Mouse (Mus musculus): ENCODE results near the gene Crabp2. TPM values are rescaled to one million over a fixed set of nuclear protein-coding genes. Genes with fewer than 3 reads are reported as not detected.

Gene Crabp2
- polyA plus RNA-seq, 1 experiment from 2014 or later = 19.4 TPM

GRCm38 (mm10) chr3:87919336-87920108 lies 28.9 kb upstream of the Crabp2 start, which contains the start of gene Mrpl24:
Gene Mrpl24, plus strand, starts transcription at chr3:87919506.
- WGBS = under 1% methylated on average over 30 of the region's 30 CpGs
- ATAC-seq = peak; percentile 94

GRCm38 (mm10) chr3:87920270-87920943 lies 28.1 kb upstream of the Crabp2 start:
- peaks cover 32% of the 10 kb centered on the region for H3K36me3 ChIP-seq (ENCODE audit: control insufficient read depth, insufficient read depth)
- WGBS = 68% methylated on average over 9 of the region's 9 CpGs

More at GRCm38 (mm10) chr3:87919336-87920108, 28.9 kb upstream of the Crabp2 start, which contains the start of gene Mrpl24:
- Histone ChIP-seq H3K4me3 (replicated peaks; ENCODE audit: low read length) (peak within 1 kb of the TSS; percentile 77), H3K27ac (ENCODE audit: low read length) (peak within 1 kb of the TSS; percentile 78), H3K9me3 (ENCODE audit: control insufficient read depth, low read length) (no peaks in the 10 kb centered on the region), H3K4me2 (ENCODE audit: low read length) (peak within 1 kb of the TSS; percentile 85), H3K36me3 (ENCODE audit: control insufficient read depth, insufficient read depth) (peaks cover 28% of the 10 kb centered on the region), H3K27me3 (replicated peaks; ENCODE audit: control insufficient read depth, insufficient read depth, low read length) (no peaks in the 10 kb centered on the region), H3K9ac (replicated peaks; ENCODE audit: low read depth, low read length) (peak within 1 kb of the TSS; percentile 70), H3K4me1 (replicated peaks; ENCODE audit: control insufficient read depth, insufficient read depth, low read length) (peaks cover 11% of the 10 kb centered on the region)

DNA sequence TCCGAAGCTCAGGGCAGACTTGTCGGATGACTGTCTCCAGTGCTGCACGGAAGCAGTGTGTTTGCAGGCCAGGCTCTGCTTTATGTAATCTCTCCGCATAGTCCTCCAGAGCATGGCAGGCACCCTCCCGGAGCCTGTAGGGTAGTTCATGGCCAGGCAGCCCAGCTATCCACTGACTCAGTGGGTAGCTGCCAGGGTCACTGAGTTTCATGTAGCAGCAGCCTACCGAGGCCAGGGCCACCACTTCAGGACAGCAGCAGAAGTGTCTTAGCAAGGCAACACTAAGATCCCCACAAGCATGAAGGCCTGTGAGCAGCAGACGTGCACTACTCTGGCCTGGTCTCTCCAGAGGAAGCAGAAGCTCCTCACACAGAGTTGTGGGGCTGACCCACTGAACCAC lies 23.5 kb upstream of the Crabp2 start:
- H3K36me3 ChIP-seq (ENCODE audit: control insufficient read depth, insufficient read depth) = peaks cover 26% of the 10 kb centered on the region
- no peak overlapping the region for H3K4me2 ChIP-seq (ENCODE audit: low read length)
- no peak overlapping the region for H3K27ac ChIP-seq (ENCODE audit: low read length)
- ATAC-seq = no peak
- no peak overlapping the region for H3K4me3 ChIP-seq (replicated peaks; ENCODE audit: low read length)
- H3K27me3 ChIP-seq (replicated peaks; ENCODE audit: control insufficient read depth, insufficient read depth, low read length) = no peaks in the 10 kb centered on the region
- peaks cover 18% of the 10 kb centered on the region for H3K4me1 ChIP-seq (replicated peaks; ENCODE audit: control insufficient read depth, insufficient read depth, low read length)
- H3K9me3 ChIP-seq (ENCODE audit: control insufficient read depth, low read length) = no peaks in the 10 kb centered on the region
- no peak overlapping the region for H3K9ac ChIP-seq (replicated peaks; ENCODE audit: low read depth, low read length)
- WGBS = 88% methylated on average over 7 of the region's 7 CpGs

More at GRCm38 (mm10) chr3:87920270-87920943, 28.1 kb upstream of the Crabp2 start:
- H3K4me3 ChIP-seq (replicated peaks; ENCODE audit: low read length) = peak overlapping the region; percentile 77
- peaks cover 11% of the 10 kb centered on the region for H3K4me1 ChIP-seq (replicated peaks; ENCODE audit: control insufficient read depth, insufficient read depth, low read length)
- H3K27me3 ChIP-seq (replicated peaks; ENCODE audit: control insufficient read depth, insufficient read depth, low read length) = no peaks in the 10 kb centered on the region
- no peaks in the 10 kb centered on the region for H3K9me3 ChIP-seq (ENCODE audit: control insufficient read depth, low read length)
- ATAC-seq = no peak
- H3K27ac ChIP-seq (ENCODE audit: low read length) = no peak overlapping the region
- peak overlapping the region; percentile 85 for H3K4me2 ChIP-seq (ENCODE audit: low read length)
- no peak overlapping the region; the same call in 1 of the 2 replicates for H3K9ac ChIP-seq (replicated peaks; ENCODE audit: low read depth, low read length)

DNA sequence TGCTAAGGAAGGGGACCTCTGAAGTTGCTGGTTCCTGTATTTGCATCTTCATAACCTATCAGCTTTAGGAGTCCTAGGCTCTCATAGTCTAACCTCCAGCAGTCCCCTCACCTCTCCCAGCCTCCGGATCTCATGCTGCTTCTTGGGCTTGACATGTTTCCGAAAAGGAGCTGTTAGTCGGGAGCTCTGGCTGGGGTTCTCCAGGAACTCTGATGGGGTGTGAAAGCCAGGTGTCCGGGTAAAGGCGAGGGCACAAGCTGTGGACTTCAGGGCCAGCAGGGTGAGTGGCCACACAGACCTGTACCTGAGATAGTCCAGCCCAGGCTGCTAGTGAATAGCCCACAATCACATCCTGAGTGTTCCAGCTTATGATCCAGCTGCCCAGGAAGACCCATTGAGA lies 21.0 kb upstream of the Crabp2 start:
- WGBS = 92% methylated on average over 5 of the region's 5 CpGs
- Histone ChIP-seq H3K36me3 (ENCODE audit: control insufficient read depth, insufficient read depth) (peaks cover 30% of the 10 kb centered on the region), H3K9ac (replicated peaks; ENCODE audit: low read depth, low read length) (no peak overlapping the region), H3K27me3 (replicated peaks; ENCODE audit: control insufficient read depth, insufficient read depth, low read length) (no peaks in the 10 kb centered on the region), H3K4me3 (replicated peaks; ENCODE audit: low read length) (no peak overlapping the region), H3K4me2 (ENCODE audit: low read length) (no peak overlapping the region), H3K4me1 (replicated peaks; ENCODE audit: control insufficient read depth, insufficient read depth, low read length) (peaks cover 26% of the 10 kb centered on the region), H3K27ac (ENCODE audit: low read length) (no peak overlapping the region), H3K9me3 (ENCODE audit: control insufficient read depth, low read length) (no peaks in the 10 kb centered on the region)
- no peak for ATAC-seq

- H3K4me1 ChIP-seq (replicated peaks; ENCODE audit: control insufficient read depth, insufficient read depth, low read length) = peaks cover 41% of the 10 kb centered on the region
- peak overlapping the region; percentile 81 for H3K27ac ChIP-seq (ENCODE audit: low read length)
- peak; percentile 32; the same call in 1 of the 2 replicates for ATAC-seq
- WGBS = 6% methylated on average over 26 of the region's 26 CpGs
- peaks cover 21% of the 10 kb centered on the region for H3K36me3 ChIP-seq (ENCODE audit: control insufficient read depth, insufficient read depth)
- peak overlapping the region; percentile 84 for H3K9ac ChIP-seq (replicated peaks; ENCODE audit: low read depth, low read length)
- no peaks in the 10 kb centered on the region for H3K27me3 ChIP-seq (replicated peaks; ENCODE audit: control insufficient read depth, insufficient read depth, low read length)
- H3K4me3 ChIP-seq (replicated peaks; ENCODE audit: low read length) = peak overlapping the region; percentile 84
- H3K9me3 ChIP-seq (ENCODE audit: control insufficient read depth, low read length) = no peaks in the 10 kb centered on the region
- peak overlapping the region; percentile 87 for H3K4me2 ChIP-seq (ENCODE audit: low read length)
These were observed 19.0 kb upstream of the Crabp2 start for GRCm38 (mm10) chr3:87929341-87930077.

GRCm38 (mm10) chr3:87930078-87930795 lies 18.2 kb upstream of the Crabp2 start, which contains the start of the genes Isg20l2 and Rrnad1:
Gene Isg20l2, plus strand, starts transcription at chr3:87930314.
Gene Rrnad1, minus strand, starts transcription at chr3:87930717.
- peak within 1 kb of the TSS; percentile 87 for H3K27ac ChIP-seq (ENCODE audit: low read length)
- peaks cover 46% of the 10 kb centered on the region for H3K4me1 ChIP-seq (replicated peaks; ENCODE audit: control insufficient read depth, insufficient read depth, low read length)
- no peaks in the 10 kb centered on the region for H3K27me3 ChIP-seq (replicated peaks; ENCODE audit: control insufficient read depth, insufficient read depth, low read length)
- H3K4me2 ChIP-seq (ENCODE audit: low read length) = peak within 1 kb of the TSS; percentile 87
- no peaks in the 10 kb centered on the region for H3K9me3 ChIP-seq (ENCODE audit: control insufficient read depth, low read length)
- ATAC-seq = peak; percentile 98
- under 1% methylated on average over 63 of the region's 78 CpGs for WGBS
- peak within 1 kb of the TSS; percentile 84 for H3K4me3 ChIP-seq (replicated peaks; ENCODE audit: low read length)
- H3K9ac ChIP-seq (replicated peaks; ENCODE audit: low read depth, low read length) = peak within 1 kb of the TSS; percentile 84
- H3K36me3 ChIP-seq (ENCODE audit: control insufficient read depth, insufficient read depth) = peaks cover 17% of the 10 kb centered on the region

- H3K4me3 ChIP-seq (replicated peaks; ENCODE audit: low read length) = no peak overlapping the region
- H3K9me3 ChIP-seq (ENCODE audit: control insufficient read depth, low read length) = no peaks in the 10 kb centered on the region
- no peak for ATAC-seq
- H3K4me1 ChIP-seq (replicated peaks; ENCODE audit: control insufficient read depth, insufficient read depth, low read length) = peaks cover 52% of the 10 kb centered on the region
- H3K36me3 ChIP-seq (ENCODE audit: control insufficient read depth, insufficient read depth) = peaks cover 20% of the 10 kb centered on the region
- no peaks in the 10 kb centered on the region for H3K27me3 ChIP-seq (replicated peaks; ENCODE audit: control insufficient read depth, insufficient read depth, low read length)
- WGBS = 62% methylated on average over 5 of the region's 5 CpGs
- no peak overlapping the region for H3K27ac ChIP-seq (ENCODE audit: low read length)
- no peak overlapping the region for H3K4me2 ChIP-seq (ENCODE audit: low read length)
- no peak overlapping the region for H3K9ac ChIP-seq (replicated peaks; ENCODE audit: low read depth, low read length)
These were observed 14.4 kb upstream of the Crabp2 start for GRCm38 (mm10) chr3:87934026-87934425.

DNA sequence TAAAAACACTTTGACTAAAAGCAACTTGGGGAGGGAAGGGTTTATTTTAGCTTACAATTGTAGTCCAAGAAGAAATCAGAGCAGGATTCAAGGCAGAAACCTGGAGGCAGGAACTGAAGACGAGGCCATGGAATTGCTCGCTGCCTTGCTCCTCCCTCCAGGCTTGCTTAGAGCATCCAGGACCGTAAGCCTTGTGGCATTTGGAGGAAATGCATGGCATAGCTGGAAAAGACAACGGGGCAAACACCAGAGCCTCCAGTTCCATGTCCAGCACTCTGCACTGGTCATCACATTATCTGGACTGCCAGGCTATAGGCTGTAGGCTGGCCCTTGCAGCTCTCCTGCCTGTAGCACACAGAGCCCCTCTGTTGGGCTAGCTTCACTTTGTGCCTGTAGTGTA lies 14.0 kb upstream of the Crabp2 start:
- no peak overlapping the region for H3K4me3 ChIP-seq (replicated peaks; ENCODE audit: low read length)
- H3K9ac ChIP-seq (replicated peaks; ENCODE audit: low read depth, low read length) = no peak overlapping the region
- WGBS = 67% methylated on average over 4 of the region's 4 CpGs
- no peaks in the 10 kb centered on the region for H3K27me3 ChIP-seq (replicated peaks; ENCODE audit: control insufficient read depth, insufficient read depth, low read length)
- H3K4me1 ChIP-seq (replicated peaks; ENCODE audit: control insufficient read depth, insufficient read depth, low read length) = peaks cover 47% of the 10 kb centered on the region
- no peak overlapping the region for H3K27ac ChIP-seq (ENCODE audit: low read length)
- no peak overlapping the region for H3K4me2 ChIP-seq (ENCODE audit: low read length)
- no peak for ATAC-seq
- H3K36me3 ChIP-seq (ENCODE audit: control insufficient read depth, insufficient read depth) = peaks cover 20% of the 10 kb centered on the region
- no peaks in the 10 kb centered on the region for H3K9me3 ChIP-seq (ENCODE audit: control insufficient read depth, low read length)

All from forebrain, embryonic 16.5 days (tissue).